Mouse (Mus musculus): Measurements from ENCODE around the gene Amigo1.

DNA sequence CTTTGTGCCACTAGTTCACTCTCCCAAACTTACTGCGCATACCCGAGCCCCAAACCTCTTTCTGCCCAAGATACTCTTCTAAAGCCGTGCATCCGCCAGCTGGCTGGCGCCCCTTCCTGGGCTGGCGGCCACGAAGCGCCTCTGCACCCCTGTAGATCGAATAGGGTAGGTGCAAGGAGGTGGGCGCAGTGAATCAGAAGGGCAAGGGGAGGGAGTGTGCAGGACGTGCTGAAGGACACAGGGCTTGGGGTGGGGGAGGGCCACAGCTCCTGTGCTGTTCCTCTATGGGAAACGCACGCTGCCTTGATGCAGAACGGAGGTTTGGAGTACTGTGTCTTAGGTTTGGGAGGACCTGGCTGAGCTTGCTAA, 24.6 kb downstream of the Amigo1 start, which contains the start of gene Atxn7l2:
- no peak for TF ChIP-seq TAL1 (IDR thresholded peaks at IDR 0.05; ENCODE audit: low read length)
- TF ChIP-seq GATA1 (IDR thresholded peaks at IDR 0.05; ENCODE audit: low read length) = no peak

Measured in erythroblast, embryonic 14.5 days (primary cell).